Mouse (Mus musculus): Measurements from ENCODE around the gene Rab34. TPM values are rescaled to one million over a fixed set of nuclear protein-coding genes. Genes with fewer than 3 reads are reported as not detected.

The Rab34 gene
- polyA plus RNA-seq, 1 experiment from 2014 or later = 123 TPM

DNA sequence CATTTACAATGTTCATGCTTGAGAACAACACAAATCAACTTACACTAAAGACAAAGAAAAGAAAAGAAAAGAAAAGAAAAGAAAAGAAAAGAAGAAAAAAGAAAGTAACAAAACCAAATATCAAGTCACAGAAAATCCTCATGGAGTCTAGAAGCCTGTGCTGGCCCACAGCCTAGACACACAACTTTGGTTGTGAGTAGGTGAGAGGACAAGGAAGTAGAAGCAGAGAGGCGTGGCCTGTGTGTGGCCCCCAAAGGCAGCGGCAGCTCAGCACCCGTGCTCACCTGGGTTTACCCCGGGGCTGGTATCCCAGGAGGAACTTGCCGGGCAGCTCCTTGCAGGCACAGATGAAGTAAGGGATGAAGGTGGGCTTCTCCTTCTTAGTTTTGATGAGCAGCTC, 23.3 kb downstream of the Rab34 start:
- 94% methylated on average over 5 of the region's 5 CpGs for WGBS

DNA sequence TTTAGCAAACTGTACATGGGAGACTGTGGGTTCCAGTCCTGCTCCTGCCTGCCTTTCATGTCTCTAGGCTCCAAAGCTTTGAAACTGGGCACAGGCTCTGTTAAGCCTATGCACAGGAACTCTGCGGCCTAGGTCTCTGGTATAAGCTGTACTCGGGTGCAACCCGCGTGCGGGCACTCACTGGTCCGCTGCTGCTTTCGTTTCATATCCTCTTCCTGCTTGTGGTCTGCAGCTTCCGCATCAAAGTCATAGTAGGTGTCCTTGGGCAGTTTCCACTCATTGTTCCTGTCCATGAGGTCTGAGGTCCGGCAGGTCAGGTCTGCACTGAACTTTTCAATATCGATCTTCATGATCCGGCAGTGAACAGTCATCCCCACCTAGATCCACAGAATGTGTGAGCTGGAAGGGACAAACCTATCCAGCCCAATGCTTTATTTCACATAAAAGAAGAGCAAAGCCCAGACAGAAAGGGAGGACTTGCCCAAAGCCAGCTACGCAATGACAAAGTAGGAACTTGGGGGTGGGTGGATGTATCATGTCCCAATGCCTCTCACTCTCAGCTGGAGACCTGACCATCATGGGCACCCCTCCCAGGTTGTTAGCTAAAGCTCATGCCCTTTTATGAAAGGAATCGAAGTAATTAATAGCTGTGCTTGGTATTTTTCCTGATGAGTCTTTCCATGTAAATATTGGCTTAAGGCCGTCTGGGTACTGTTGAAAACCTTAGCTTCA, 25.0 kb downstream of the Rab34 start:
- 95% methylated on average over 14 of the region's 14 CpGs for WGBS
- peaks cover 100% of the 10 kb centered on the region for H3K36me3 ChIP-seq (replicated peaks)

More for the DNA sequence above, 23.3 kb downstream of the Rab34 start:
- Histone ChIP-seq H3K4me1 (no peaks in the 10 kb centered on the region), H3K9me3 (no peaks in the 10 kb centered on the region), H3K27me3 (replicated peaks; ENCODE audit: low read depth, poor library complexity, severe bottlenecking) (no peaks in the 10 kb centered on the region), H3K27ac (replicated peaks) (no peak overlapping the region), H3K4me3 (no peak overlapping the region), H3K36me3 (replicated peaks) (peaks cover 100% of the 10 kb centered on the region)
- DNase-seq (ENCODE audit: low spot score) = no peak

DNA sequence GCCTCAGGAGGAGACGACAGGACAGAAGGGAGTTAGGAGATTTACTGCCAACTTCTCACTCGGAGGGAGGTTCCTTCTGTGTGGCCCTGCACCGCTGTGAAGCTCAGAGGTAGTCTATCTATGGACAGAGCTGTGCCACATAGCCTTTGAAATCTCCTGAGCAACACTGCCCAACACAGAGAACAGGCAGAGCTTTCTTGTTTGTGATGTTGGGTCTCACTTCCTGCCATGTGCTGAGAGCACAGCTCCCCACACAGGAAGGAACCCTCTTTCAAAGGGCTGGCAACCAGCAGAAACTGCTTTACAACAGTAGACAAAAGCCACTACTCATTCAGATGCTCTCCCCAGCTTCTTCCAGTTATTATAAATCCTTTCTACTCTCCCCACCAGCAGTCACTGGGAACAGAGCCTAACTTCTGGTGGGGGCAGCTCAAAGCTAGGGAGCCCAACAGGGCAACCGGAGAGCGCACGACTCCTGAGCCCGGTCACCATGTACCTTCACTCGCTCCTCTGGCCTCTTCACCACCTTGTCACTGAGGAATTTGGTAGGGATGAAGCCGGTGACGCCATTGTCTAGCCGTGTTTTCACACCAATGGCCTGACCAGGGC, 27.6 kb downstream of the Rab34 start:
- H3K27ac ChIP-seq (replicated peaks) = no peak overlapping the region
- no peaks in the 10 kb centered on the region for H3K4me1 ChIP-seq
- 92% methylated on average over 11 of the region's 11 CpGs for WGBS
- peaks cover 100% of the 10 kb centered on the region for H3K36me3 ChIP-seq (replicated peaks)
- H3K4me3 ChIP-seq = no peak overlapping the region
- no peaks in the 10 kb centered on the region for H3K27me3 ChIP-seq (replicated peaks; ENCODE audit: low read depth, poor library complexity, severe bottlenecking)
- DNase-seq (ENCODE audit: low spot score) = no peak
- no peaks in the 10 kb centered on the region for H3K9me3 ChIP-seq

More for the DNA sequence above, 25.0 kb downstream of the Rab34 start:
- Histone ChIP-seq H3K4me3 (no peak overlapping the region), H3K27me3 (replicated peaks; ENCODE audit: low read depth, poor library complexity, severe bottlenecking) (no peaks in the 10 kb centered on the region), H3K9me3 (no peaks in the 10 kb centered on the region), H3K27ac (replicated peaks) (no peak overlapping the region), H3K4me1 (no peaks in the 10 kb centered on the region)
- DNase-seq (ENCODE audit: low spot score) = no peak

DNA sequence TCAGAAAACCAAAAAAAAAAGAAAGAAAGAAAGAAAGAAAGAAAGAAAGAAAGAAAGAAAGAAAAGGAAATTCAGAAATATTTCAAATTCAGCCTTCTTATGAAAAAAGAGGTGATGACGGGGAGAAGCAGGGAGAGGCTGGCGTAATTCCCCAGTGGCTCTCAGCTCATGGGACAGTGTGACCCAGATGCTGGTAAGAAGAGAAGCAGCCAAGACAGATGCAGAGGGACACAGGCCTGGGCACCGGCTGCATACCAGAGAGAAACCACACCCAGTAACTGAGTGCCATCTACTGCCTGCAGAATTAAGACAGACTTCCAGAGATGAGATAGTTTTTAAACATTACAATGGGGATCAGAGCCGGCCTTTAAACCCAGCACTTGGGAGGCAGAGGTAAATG, 35.4 kb downstream of the Rab34 start:
- Histone ChIP-seq H3K36me3 (replicated peaks) (peaks cover 100% of the 10 kb centered on the region), H3K4me3 (no peak overlapping the region)
- 94% methylated on average over 4 of the region's 4 CpGs for WGBS

DNA sequence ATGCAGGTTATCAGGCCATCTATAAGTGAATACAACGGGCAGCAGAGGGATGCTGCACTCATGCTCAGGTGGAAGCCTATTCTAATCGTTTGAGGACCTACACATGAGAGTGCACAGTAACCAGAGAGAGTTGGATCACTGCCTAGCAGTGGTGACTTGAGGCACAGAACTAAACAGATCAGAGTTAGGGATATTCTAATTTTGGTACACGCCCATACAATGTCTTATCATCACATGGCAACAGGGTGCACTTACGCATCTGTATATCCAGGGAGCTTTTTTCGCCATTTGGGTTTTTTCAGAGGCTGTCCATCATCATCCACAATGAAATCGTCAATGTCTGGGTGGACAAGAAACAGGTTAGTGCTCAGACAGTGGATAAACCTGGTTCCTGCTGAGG, 43.3 kb downstream of the Rab34 start:
- Histone ChIP-seq H3K4me1 (no peaks in the 10 kb centered on the region), H3K9me3 (no peaks in the 10 kb centered on the region), H3K27ac (replicated peaks) (no peak overlapping the region), H3K4me3 (no peak overlapping the region), H3K27me3 (replicated peaks; ENCODE audit: low read depth, poor library complexity, severe bottlenecking) (no peaks in the 10 kb centered on the region), H3K36me3 (replicated peaks) (peaks cover 96% of the 10 kb centered on the region)
- WGBS = 94% methylated on average over 6 of the region's 6 CpGs
- DNase-seq (ENCODE audit: low spot score) = no peak

More for the DNA sequence above, 35.4 kb downstream of the Rab34 start:
- Histone ChIP-seq H3K27ac (replicated peaks) (no peak overlapping the region), H3K4me1 (no peaks in the 10 kb centered on the region), H3K27me3 (replicated peaks; ENCODE audit: low read depth, poor library complexity, severe bottlenecking) (no peaks in the 10 kb centered on the region), H3K9me3 (no peaks in the 10 kb centered on the region)
- no peak for DNase-seq (ENCODE audit: low spot score)

DNA sequence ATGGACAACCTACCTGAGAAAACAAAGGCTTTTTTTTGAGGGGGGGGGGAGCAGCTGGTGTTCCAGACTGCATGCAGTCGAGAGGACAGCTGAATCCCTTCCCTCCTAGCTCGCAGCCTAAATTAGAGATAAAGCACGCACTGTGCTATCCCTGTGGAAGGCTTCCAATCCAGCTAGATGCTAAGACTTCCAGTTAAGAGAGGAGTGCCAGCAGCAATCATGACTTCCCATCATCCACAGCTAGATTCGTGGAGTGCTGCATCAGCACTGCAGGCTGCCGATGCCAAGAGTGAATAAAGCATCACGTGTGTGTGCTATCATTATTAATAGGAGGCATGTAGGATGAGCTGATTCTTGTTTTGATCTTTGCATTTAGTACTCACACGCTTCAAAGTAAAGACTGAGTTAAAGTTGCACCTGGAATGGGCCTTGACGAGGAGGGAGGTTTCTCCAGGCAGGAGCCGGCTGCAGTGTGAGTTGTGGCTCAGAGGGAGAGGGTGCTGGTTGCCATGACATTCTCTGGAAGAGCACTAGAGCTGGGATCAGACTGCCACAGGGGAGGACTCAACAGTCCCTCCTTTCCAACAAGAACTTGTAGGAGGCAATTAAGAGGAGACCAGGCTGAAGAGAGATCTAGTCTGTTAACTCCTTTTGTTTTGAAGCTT, 52.1 kb downstream of the Rab34 start:
- DNase-seq (ENCODE audit: low spot score) = no peak
- WGBS = 91% methylated on average over 9 of the region's 9 CpGs
- H3K36me3 ChIP-seq (replicated peaks) = peaks cover 51% of the 10 kb centered on the region
- H3K27me3 ChIP-seq (replicated peaks; ENCODE audit: low read depth, poor library complexity, severe bottlenecking) = no peaks in the 10 kb centered on the region
- peaks cover 12% of the 10 kb centered on the region for H3K4me1 ChIP-seq
- H3K9me3 ChIP-seq = no peaks in the 10 kb centered on the region
- H3K27ac ChIP-seq (replicated peaks) = no peak overlapping the region
- no peak overlapping the region for H3K4me3 ChIP-seq

Small RNA genes lying within 50 kb of the gene (microRNA-seq; reads per million reads assigned to microRNA genes)
- not detected for gene Mir7653

Other genes with a start within 250 kb of the Rab34 start
- 20.5 and 21.6 TPM in 2 replicates for gene Phf12, start 205.7 kb upstream of the Rab34 start, polyA plus RNA-seq (2016; fragmentation: Nextera tagmentation; extraction: Ambion mirVana)
- gene Dhrs13, start 156.2 kb upstream of the Rab34 start, polyA plus RNA-seq (2016; fragmentation: Nextera tagmentation; extraction: Ambion mirVana) = 12.8 and 13.2 TPM in 2 replicates
- gene Flot2, start 150.5 kb upstream of the Rab34 start, polyA plus RNA-seq (2016; fragmentation: Nextera tagmentation; extraction: Ambion mirVana) = 57.8 and 60.9 TPM in 2 replicates
- 40.9 and 41.5 TPM in 2 replicates for gene Eral1, start 108.0 kb upstream of the Rab34 start, polyA plus RNA-seq (2016; fragmentation: Nextera tagmentation; extraction: Ambion mirVana)
- 28.2 and 29.9 TPM in 2 replicates for gene Fam222b, start 93.8 kb upstream of the Rab34 start, polyA plus RNA-seq (2016; fragmentation: Nextera tagmentation; extraction: Ambion mirVana)
- gene Traf4, start 22.8 kb upstream of the Rab34 start, polyA plus RNA-seq (2016; fragmentation: Nextera tagmentation; extraction: Ambion mirVana) = 151 and 157 TPM in 2 replicates
- gene Nek8, start 11.8 kb upstream of the Rab34 start, polyA plus RNA-seq (2016; fragmentation: Nextera tagmentation; extraction: Ambion mirVana) = 13.5 and 15.3 TPM in 2 replicates
- 8.8 and 9.2 TPM in 2 replicates for gene Tlcd1, start 11.7 kb upstream of the Rab34 start, polyA plus RNA-seq (2016; fragmentation: Nextera tagmentation; extraction: Ambion mirVana)
- 1,123 and 1,138 TPM in 2 replicates for gene Rpl23a, start 4.8 kb upstream of the Rab34 start, polyA plus RNA-seq (2016; fragmentation: Nextera tagmentation; extraction: Ambion mirVana)
- 1.6 and 2.3 TPM in 2 replicates for gene Proca1, start 5.0 kb downstream of the Rab34 start, polyA plus RNA-seq (2016; fragmentation: Nextera tagmentation; extraction: Ambion mirVana)
- 43.5 and 44.9 TPM in 2 replicates for gene Sdf2, start 57.3 kb downstream of the Rab34 start, polyA plus RNA-seq (2016; fragmentation: Nextera tagmentation; extraction: Ambion mirVana)
- gene Supt6, start 57.6 kb downstream of the Rab34 start, polyA plus RNA-seq (2016; fragmentation: Nextera tagmentation; extraction: Ambion mirVana) = 39.2 TPM in 2 replicates
- 60.4 and 72.1 TPM in 2 replicates for gene 2610507B11Rik, start 73.3 kb downstream of the Rab34 start, polyA plus RNA-seq (2016; fragmentation: Nextera tagmentation; extraction: Ambion mirVana)
- 0.48 and 0.49 TPM in 2 replicates for gene BC030499, start 102.4 kb downstream of the Rab34 start, polyA plus RNA-seq (2016; fragmentation: Nextera tagmentation; extraction: Ambion mirVana)
- 65.7 and 73.1 TPM in 2 replicates for gene Spag5, start 113.1 kb downstream of the Rab34 start, polyA plus RNA-seq (2016; fragmentation: Nextera tagmentation; extraction: Ambion mirVana)
- gene Aldoc, start 134.5 kb downstream of the Rab34 start, polyA plus RNA-seq (2016; fragmentation: Nextera tagmentation; extraction: Ambion mirVana) = 3.0 and 3.2 TPM in 2 replicates
- 73.7 and 74.9 TPM in 2 replicates for gene Pigs, start 140.0 kb downstream of the Rab34 start, polyA plus RNA-seq (2016; fragmentation: Nextera tagmentation; extraction: Ambion mirVana)
- gene Unc119, start 155.1 kb downstream of the Rab34 start, polyA plus RNA-seq (2016; fragmentation: Nextera tagmentation; extraction: Ambion mirVana) = 67.7 and 69.1 TPM in 2 replicates
- gene Foxn1, start 198.1 kb downstream of the Rab34 start, polyA plus RNA-seq (2016; fragmentation: Nextera tagmentation; extraction: Ambion mirVana) = 0.21 and 0.26 TPM in 2 replicates
- not detected in 2 replicates for gene Slc13a2, start 233.8 kb downstream of the Rab34 start, polyA plus RNA-seq (2016; fragmentation: Nextera tagmentation; extraction: Ambion mirVana)

Data from embryonic facial prominence, embryonic 10.5 days (tissue).